Mouse (Mus musculus) embryonic facial prominence, embryonic 14.5 days (tissue): ENCODE measurements around the gene Fkbp10. TPM values are rescaled to one million over a fixed set of nuclear protein-coding genes. Genes with fewer than 3 reads are reported as not detected.
A peak's percentile ranks its signal among the peaks of the same experiment; 100 is the strongest.

ENCODE experiments used
- ATAC-seq: fragments of 200-750 bp; cut with Nextera tagmentation; 2 replicates; pipeline ENCODE4 v1.8.0; 2017; ENCODE audit warnings: low read depth, moderate number of reproducible peaks, moderate TSS enrichment
- DNase-seq: peaks from one replicate; pipeline ENCODE4 v3.0.0-alpha.2; 2015; ENCODE audit warnings: low spot score
- H3K27ac ChIP-seq: fragments of 300-500 bp; sonication (generic); replicated peaks from 2 replicates; pipeline ENCODE4 v1.5.1; 2014; ENCODE audit warnings: low read depth, mild to moderate bottlenecking, low read length, moderate library complexity
- H3K27me3 ChIP-seq: fragments of 300-500 bp; sonication (generic); replicated peaks from 2 replicates; pipeline ENCODE4 v1.6.1; 2014; ENCODE audit warnings: low read length; ENCODE audit not compliant: control insufficient read depth, insufficient read depth
- H3K36me3 ChIP-seq: fragments of 300-500 bp; sonication (generic); 2 replicates; pipeline ENCODE4 v1.6.1; 2014; ENCODE audit warnings: low read length, mixed read lengths; ENCODE audit not compliant: control insufficient read depth, insufficient read depth
- H3K4me1 ChIP-seq: fragments of 300-500 bp; sonication (generic); 2 replicates; pipeline ENCODE4 v1.6.1; 2014; ENCODE audit warnings: antibody characterized with exemption, low read length; ENCODE audit not compliant: control insufficient read depth, insufficient read depth
- H3K4me2 ChIP-seq: fragments of 300-500 bp; sonication (generic); 2 replicates; pipeline ENCODE4 v1.6.1; 2014; ENCODE audit warnings: low read depth, mild to moderate bottlenecking, low read length, moderate library complexity, mixed read lengths
- H3K4me3 ChIP-seq: fragments of 300-500 bp; sonication (generic); 2 replicates; pipeline ENCODE4 v1.5.1; 2014; ENCODE audit warnings: low read depth, mild to moderate bottlenecking, low read length
- H3K9ac ChIP-seq: fragments of 300-500 bp; sonication (generic); 2 replicates; pipeline ENCODE4 v1.6.1; 2014; ENCODE audit warnings: low read depth, mild to moderate bottlenecking, low read length, moderate library complexity, mixed read lengths
- H3K9me3 ChIP-seq: fragments of 300-500 bp; sonication (generic); 2 replicates; pipeline ENCODE4 v1.6.1; 2016; ENCODE audit warnings: low read length; ENCODE audit not compliant: control insufficient read depth
- WGBS: fragments of 180-500 bp; shearing (Covaris S2); extraction: QIAGEN DNeasy Blood & Tissue Kit; methylation state at CpG from one replicate; pipeline ENCODE4 v1.1.7; 2014; 5-methylcytosine and 5-hydroxymethylcytosine counted together
- polyA plus RNA-seq: library from polyadenylated mRNA; unstranded; fragments of >200 nt; fragmentation: Nextera tagmentation; extraction: Ambion mirVana; gene quantifications from 2 replicates; pipeline ENCODE4 v1.2.1, GENCODE M21; 2014

Fkbp10 gene
- polyA plus RNA-seq, 1 experiment from 2014 or later, result 208 TPM

GRCm38 (mm10) chr11:100432002-100432401 is 16.5 kb downstream of the Fkbp10 start:
- no peaks in the 10 kb centered on the region for H3K27me3 ChIP-seq
- DNase-seq (no peak), ATAC-seq (no peak)
- no peak overlapping the region for H3K4me3 ChIP-seq
- H3K36me3 ChIP-seq, result peaks cover 64% of the 10 kb centered on the region
- no peaks in the 10 kb centered on the region for H3K4me1 ChIP-seq
- H3K27ac ChIP-seq, result no peak overlapping the region
- no peaks in the 10 kb centered on the region for H3K9me3 ChIP-seq
- H3K4me2 ChIP-seq, result no peak overlapping the region
- WGBS, result 94% methylated on average over 5 of the region's 5 CpGs
- no peak overlapping the region for H3K9ac ChIP-seq

GRCm38 (mm10) chr11:100435678-100436246 is 20.3 kb downstream of the Fkbp10 start:
- Histone ChIP-seq H3K36me3 (peaks cover 60% of the 10 kb centered on the region), H3K4me2 (no peak overlapping the region), H3K9ac (no peak overlapping the region), H3K27me3 (no peaks in the 10 kb centered on the region), H3K9me3 (no peaks in the 10 kb centered on the region), H3K4me1 (peaks cover 10% of the 10 kb centered on the region), H3K4me3 (no peak overlapping the region), H3K27ac (no peak overlapping the region)
- DNase-seq (no peak), ATAC-seq (no peak)
- WGBS, result 69% methylated on average over 9 of the region's 9 CpGs

GRCm38 (mm10) chr11:100437901-100438300 is 22.4 kb downstream of the Fkbp10 start:
- Histone ChIP-seq H3K9ac (no peak overlapping the region), H3K9me3 (no peaks in the 10 kb centered on the region), H3K36me3 (peaks cover 50% of the 10 kb centered on the region), H3K4me1 (peaks cover 10% of the 10 kb centered on the region), H3K27me3 (no peaks in the 10 kb centered on the region), H3K4me3 (no peak overlapping the region), H3K27ac (no peak overlapping the region), H3K4me2 (no peak overlapping the region)
- DNase-seq (no peak), ATAC-seq (no peak)
- WGBS, result 75% methylated on average over 1 of the region's 1 CpGs

- Histone ChIP-seq H3K4me3 (peak overlapping the region; percentile 85), H3K9me3 (no peaks in the 10 kb centered on the region), H3K4me2 (peak overlapping the region; percentile 77), H3K27me3 (no peaks in the 10 kb centered on the region), H3K4me1 (peaks cover 10% of the 10 kb centered on the region), H3K36me3 (peaks cover 23% of the 10 kb centered on the region), H3K9ac (peak overlapping the region; percentile 95), H3K27ac (peak overlapping the region; percentile 75)
- ATAC-seq (peak; percentile 98), DNase-seq (peak; percentile 93)
- 2% methylated on average over 32 of the region's 52 CpGs for WGBS
Observed at GRCm38 (mm10) chr11:100440691-100441522, 25.4 kb downstream of the Fkbp10 start.

GRCm38 (mm10) chr11:100441797-100442196 is 26.3 kb downstream of the Fkbp10 start, which contains the start of the genes Nt5c3b and Klhl10:
Nt5c3b (minus strand) TSS chr11:100441808.
Klhl10 (plus strand) TSS chr11:100441917.
- Histone ChIP-seq H3K4me1 (peaks cover 10% of the 10 kb centered on the region), H3K36me3 (peaks cover 14% of the 10 kb centered on the region), H3K27ac (peak within 1 kb of the TSS; percentile 75), H3K9me3 (no peaks in the 10 kb centered on the region), H3K9ac (peak within 1 kb of the TSS; percentile 95), H3K4me3 (peak within 1 kb of the TSS; percentile 85), H3K27me3 (no peaks in the 10 kb centered on the region), H3K4me2 (peak within 1 kb of the TSS; percentile 77)
- no peak for DNase-seq
- no peak for ATAC-seq
- 77% methylated on average over 8 of the region's 8 CpGs for WGBS

- Histone ChIP-seq H3K36me3 (peaks cover 6% of the 10 kb centered on the region; the same call in 1 of the 2 replicates), H3K4me2 (no peak overlapping the region), H3K4me1 (peaks cover 10% of the 10 kb centered on the region), H3K4me3 (no peak overlapping the region), H3K27me3 (no peaks in the 10 kb centered on the region), H3K9me3 (no peaks in the 10 kb centered on the region), H3K27ac (no peak overlapping the region), H3K9ac (no peak overlapping the region)
- DNase-seq (no peak), ATAC-seq (no peak)
- 80% methylated on average over 6 of the region's 6 CpGs for WGBS
Observed at GRCm38 (mm10) chr11:100442625-100443024, 27.1 kb downstream of the Fkbp10 start.

- Histone ChIP-seq H3K27ac (no peak overlapping the region), H3K27me3 (no peaks in the 10 kb centered on the region), H3K4me1 (no peaks in the 10 kb centered on the region), H3K9me3 (no peaks in the 10 kb centered on the region), H3K9ac (no peak overlapping the region), H3K4me3 (no peak overlapping the region), H3K4me2 (no peak overlapping the region), H3K36me3 (peaks cover 51% of the 10 kb centered on the region)
- ATAC-seq (no peak), DNase-seq (no peak)
- 80% methylated on average over 4 of the region's 4 CpGs for WGBS
Observed at GRCm38 (mm10) chr11:100457247-100457646, 41.8 kb downstream of the Fkbp10 start.

- Histone ChIP-seq H3K27me3 (no peaks in the 10 kb centered on the region), H3K36me3 (peaks cover 56% of the 10 kb centered on the region), H3K9ac (no peak overlapping the region), H3K9me3 (no peaks in the 10 kb centered on the region), H3K4me1 (no peaks in the 10 kb centered on the region), H3K4me2 (no peak overlapping the region), H3K27ac (no peak overlapping the region), H3K4me3 (no peak overlapping the region)
- WGBS, result 88% methylated on average over 5 of the region's 5 CpGs
- DNase-seq (no peak), ATAC-seq (no peak)
Observed at GRCm38 (mm10) chr11:100457711-100458110, 42.2 kb downstream of the Fkbp10 start.
